ENCODE assay signal across 8 mouse cellular contexts in genomic region chr5:142823096-142824062, GRCm38 (mm10). TPM values are rescaled to one million over a fixed set of nuclear protein-coding genes. Genes with fewer than 3 reads are reported as not detected.
DNase-seq lines count a peak whose midpoint lies in the region; ATAC-seq and TF ChIP-seq lines count a peak whose summit lies in the region.

No protein-coding gene starts in this region.

- no peaks in the 10 kb centered on the region for H3K27me3 ChIP-seq in embryonic facial prominence, embryonic 14.5 days (replicated peaks; ENCODE audit: control insufficient read depth, insufficient read depth, low read length)
- no peaks in the 10 kb centered on the region for H3K27me3 ChIP-seq in heart, adult 2 months (ENCODE audit: control insufficient read depth, insufficient read depth, low read length)
- H3K27me3 ChIP-seq in kidney, adult 2 months (replicated peaks; ENCODE audit: control insufficient read depth, insufficient read depth, low read length): no peaks in the 10 kb centered on the region
- H3K27me3 ChIP-seq in limb, embryonic 13.5 days: no peaks in the 10 kb centered on the region
- H3K27me3 ChIP-seq in midbrain, embryonic 14.5 days (ENCODE audit: control insufficient read depth, insufficient read depth, low read length): no peaks in the 10 kb centered on the region
- no peaks in the 10 kb centered on the region for H3K27me3 ChIP-seq in stomach, embryonic 16.5 days (ENCODE audit: control insufficient read depth, insufficient read depth, low read length)

- peak; percentile 83 for TF ChIP-seq POLR2A in heart, adult 2 months (IDR thresholded peaks at IDR 0.05; ENCODE audit: insufficient read depth, low read depth, low read length)
- TF ChIP-seq POLR2A in kidney, adult 2 months (IDR thresholded peaks at IDR 0.05; ENCODE audit: low read depth, low read length): peak; percentile 95

- peak; percentile 69 for DNase-seq in layer of hippocampus, adult 11-12 months (ENCODE audit: low spot score)
- DNase-seq in layer of hippocampus, adult 9-10 months (ENCODE audit: low spot score): no peak
- peak; percentile 98 for DNase-seq in embryonic facial prominence, embryonic 14.5 days (ENCODE audit: low spot score)
- peak; percentile 87 to 90 for DNase-seq in heart, adult 2 months
- peak; percentile 96 for DNase-seq in kidney, adult 2 months
- DNase-seq in midbrain, embryonic 14.5 days: peak; percentile 85

- peak overlapping the region; percentile 99 for H3K4me2 ChIP-seq in embryonic facial prominence, embryonic 14.5 days (ENCODE audit: low read depth, low read length)
- peak overlapping the region; percentile 93 for H3K4me2 ChIP-seq in limb, embryonic 13.5 days (replicated peaks)
- H3K4me2 ChIP-seq in midbrain, embryonic 14.5 days (ENCODE audit: low read length): peak overlapping the region; percentile 100
- H3K4me2 ChIP-seq in stomach, embryonic 16.5 days (ENCODE audit: low read depth, low read length): peak overlapping the region; percentile 91

- WGBS in embryonic facial prominence, embryonic 14.5 days: 5% methylated on average over 29 of the region's 31 CpGs
- WGBS in heart, adult 2 months: 15% methylated on average over 31 of the region's 31 CpGs
- WGBS in kidney, adult 2 months: 13% methylated on average over 31 of the region's 31 CpGs
- 5% methylated on average over 31 of the region's 31 CpGs for WGBS in limb, embryonic 13.5 days
- 5% methylated on average over 30 of the region's 31 CpGs for WGBS in midbrain, embryonic 14.5 days
- WGBS in stomach, embryonic 16.5 days: 5% methylated on average over 31 of the region's 31 CpGs

- intact Hi-C loops in heart, adult 2 months (cut with DNase I): loop anchor here (2.0 to 5.0 kb wide), 2 partner anchors 17 to 54 kb away; no protein-coding TSS in a partner anchor

- peak overlapping the region; percentile 98 for H3K4me3 ChIP-seq in embryonic facial prominence, embryonic 14.5 days (ENCODE audit: low read depth, low read length)
- H3K4me3 ChIP-seq in heart, adult 2 months: peak overlapping the region; percentile 76
- peak overlapping the region; percentile 70 for H3K4me3 ChIP-seq in kidney, adult 2 months (ENCODE audit: insufficient read depth, low read depth, low read length)
- H3K4me3 ChIP-seq in limb, embryonic 13.5 days: peak overlapping the region; percentile 92
- peak overlapping the region; percentile 98 for H3K4me3 ChIP-seq in midbrain, embryonic 14.5 days (replicated peaks; ENCODE audit: low read depth, low read length)
- H3K4me3 ChIP-seq in stomach, embryonic 16.5 days (replicated peaks; ENCODE audit: low read length): peak overlapping the region; percentile 88

- peak overlapping the region; percentile 100 for H3K9ac ChIP-seq in embryonic facial prominence, embryonic 14.5 days (ENCODE audit: low read depth, low read length)
- peak overlapping the region; percentile 68 for H3K9ac ChIP-seq in heart, adult 2 months (ENCODE audit: low read depth, low read length)
- H3K9ac ChIP-seq in limb, embryonic 13.5 days: peak overlapping the region; percentile 98
- peak overlapping the region; percentile 95 for H3K9ac ChIP-seq in midbrain, embryonic 14.5 days (replicated peaks; ENCODE audit: low read length)
- peak overlapping the region; percentile 98 for H3K9ac ChIP-seq in stomach, embryonic 16.5 days (ENCODE audit: low read length)

- no peak for TF ChIP-seq CTCF in heart, adult 2 months (IDR thresholded peaks at IDR 0.05)
- no peak for TF ChIP-seq CTCF in kidney, adult 2 months (conservative IDR thresholded peaks at IDR 0.05; ENCODE audit: insufficient read depth, insufficient read length, low read depth, low read length)

- no peaks in the 10 kb centered on the region for H3K9me3 ChIP-seq in embryonic facial prominence, embryonic 14.5 days (ENCODE audit: control insufficient read depth, low read length)
- H3K9me3 ChIP-seq in limb, embryonic 13.5 days: no peaks in the 10 kb centered on the region
- no peaks in the 10 kb centered on the region for H3K9me3 ChIP-seq in midbrain, embryonic 14.5 days (ENCODE audit: control insufficient read depth, low read length)
- H3K9me3 ChIP-seq in stomach, embryonic 16.5 days (replicated peaks; ENCODE audit: control insufficient read depth, low read length): no peaks in the 10 kb centered on the region

- peaks cover 22% of the 10 kb centered on the region for H3K4me1 ChIP-seq in embryonic facial prominence, embryonic 14.5 days (ENCODE audit: control insufficient read depth, insufficient read depth, low read length)
- no peaks in the 10 kb centered on the region; the same call in 1 of the 2 replicates for H3K4me1 ChIP-seq in heart, adult 2 months (ENCODE audit: control insufficient read depth, insufficient read depth, low read length)
- H3K4me1 ChIP-seq in kidney, adult 2 months (ENCODE audit: control insufficient read depth, insufficient read depth, low read length): peaks cover 26% of the 10 kb centered on the region
- H3K4me1 ChIP-seq in limb, embryonic 13.5 days: peaks cover 34% of the 10 kb centered on the region
- H3K4me1 ChIP-seq in midbrain, embryonic 14.5 days (ENCODE audit: control insufficient read depth, insufficient read depth, low read length): peaks cover 30% of the 10 kb centered on the region
- H3K4me1 ChIP-seq in stomach, embryonic 16.5 days (ENCODE audit: control insufficient read depth, insufficient read depth, low read length): peaks cover 28% of the 10 kb centered on the region

- peak overlapping the region; percentile 100 for H3K27ac ChIP-seq in embryonic facial prominence, embryonic 14.5 days (replicated peaks; ENCODE audit: low read depth, low read length)
- peak overlapping the region; percentile 100 for H3K27ac ChIP-seq in heart, adult 2 months
- peak overlapping the region; percentile 97 for H3K27ac ChIP-seq in kidney, adult 2 months (ENCODE audit: insufficient read depth, low read depth, low read length)
- H3K27ac ChIP-seq in limb, embryonic 13.5 days: peak overlapping the region; percentile 100
- peak overlapping the region; percentile 99 for H3K27ac ChIP-seq in midbrain, embryonic 14.5 days (replicated peaks; ENCODE audit: low read depth, low read length)
- H3K27ac ChIP-seq in stomach, embryonic 16.5 days (ENCODE audit: low read length): peak overlapping the region; percentile 100

- ATAC-seq in embryonic facial prominence, embryonic 14.5 days (ENCODE audit: low read depth): peak; percentile 78
- ATAC-seq in limb, embryonic 13.5 days (ENCODE audit: low FRiP score, low read depth): peak; percentile 77
- peak; percentile 40; the same call in 1 of the 2 replicates for ATAC-seq in midbrain, embryonic 14.5 days (ENCODE audit: low FRiP score, low TSS enrichment)
- peak; percentile 71 for ATAC-seq in stomach, embryonic 16.5 days (ENCODE audit: insufficient read depth, low FRiP score)

- no peaks in the 10 kb centered on the region for H3K36me3 ChIP-seq in embryonic facial prominence, embryonic 14.5 days (ENCODE audit: control insufficient read depth, insufficient read depth, low read length)
- no peaks in the 10 kb centered on the region for H3K36me3 ChIP-seq in heart, adult 2 months (ENCODE audit: control insufficient read depth, insufficient read depth, low read length)
- no peaks in the 10 kb centered on the region for H3K36me3 ChIP-seq in kidney, adult 2 months (ENCODE audit: control insufficient read depth, insufficient read depth, low read length)
- H3K36me3 ChIP-seq in limb, embryonic 13.5 days: no peaks in the 10 kb centered on the region
- no peaks in the 10 kb centered on the region for H3K36me3 ChIP-seq in midbrain, embryonic 14.5 days (ENCODE audit: control insufficient read depth, insufficient read depth, low read length)
- no peaks in the 10 kb centered on the region for H3K36me3 ChIP-seq in stomach, embryonic 16.5 days (ENCODE audit: control insufficient read depth, insufficient read depth, low read length)

- H3K79me2 ChIP-seq in heart, adult 2 months (replicated peaks; ENCODE audit: control insufficient read depth, insufficient read depth, low read length): no peaks in the 10 kb centered on the region

- TF ChIP-seq EP300 in heart, adult 2 months (IDR thresholded peaks at IDR 0.05; ENCODE audit: insufficient read depth, low read depth, low read length): peak; percentile 49; the same call in 1 of the 2 replicates

RNA-seq across cellular contexts. Expression of gene Tnrc18, which starts 5.9 kb away (rescaled TPM):
- polyA plus RNA-seq in embryonic facial prominence, embryonic 14.5 days (2014; fragmentation: Nextera tagmentation; extraction: Ambion mirVana): 32.9 and 36.9 TPM in 2 replicates
- total RNA-seq in heart, adult 2 months (2021): 10 to 100 TPM; 49.7 to 60.3 TPM
- polyA plus RNA-seq in heart, adult 2 months (2012; rRNA removed): 15.1 and 18.5 TPM in 2 replicates
- 32.1 and 40.8 TPM in 2 replicates for polyA plus RNA-seq in kidney, adult 2 months (2012; rRNA removed)
- polyA plus RNA-seq in limb, embryonic 13.5 days (2015; fragmentation: Nextera tagmentation; extraction: Ambion mirVana): 37.4 and 37.7 TPM in 2 replicates
- polyA plus RNA-seq in midbrain, embryonic 14.5 days (2014; fragmentation: Nextera tagmentation; extraction: Ambion mirVana): 37.7 and 47.4 TPM in 2 replicates
- polyA plus RNA-seq in stomach, embryonic 16.5 days (2015; fragmentation: Nextera tagmentation; extraction: Ambion mirVana): 15.3 and 16.9 TPM in 2 replicates
